Mouse (Mus musculus): ENCODE measurements at regions not wholly inside any gene's neighbourhood (a gene's known extent, or its start where the extent isn't known, plus 50 kb on each side); places are given as distances from the start of the nearest gene placed in this dataset.

DNA sequence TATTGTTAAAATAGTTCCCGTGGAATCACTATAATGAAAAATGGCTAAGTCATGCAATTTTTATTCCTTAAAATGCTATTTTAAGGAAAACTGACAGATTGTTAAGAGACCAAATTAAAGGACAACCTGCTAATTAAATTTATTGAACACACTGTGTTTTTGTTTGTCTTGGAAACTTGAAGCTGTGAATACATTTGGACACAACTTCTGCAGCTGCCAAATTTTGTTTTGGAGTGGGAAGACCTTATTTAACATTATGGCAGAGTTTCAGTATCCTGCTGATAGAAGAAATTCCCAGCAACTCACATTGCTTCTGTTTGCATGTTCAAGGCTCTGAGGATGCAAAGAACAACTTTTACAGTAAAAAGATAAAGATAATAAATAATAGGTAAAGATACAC lies 301.6 kb upstream of the 1700015G11Rik start:
- TF ChIP-seq MYOD1 (IDR thresholded peaks at IDR 0.05; ENCODE audit: control insufficient read depth in 1 of 3, insufficient read length in 2 of 3, low read depth in 2 of 3): no peak
- TF ChIP-seq POLR2A (IDR thresholded peaks at IDR 0.05; ENCODE audit: insufficient read length, low read depth): no peak
- TF ChIP-seq MYOG (IDR thresholded peaks at IDR 0.05; ENCODE audit: control insufficient read depth in 1 of 3, insufficient read depth in 1 of 3, insufficient read length in 2 of 3, low read depth in 2 of 3): no peak
- TF ChIP-seq MAX (IDR thresholded peaks at IDR 0.05; ENCODE audit: low read depth): no peak
- TF ChIP-seq REST (IDR thresholded peaks at IDR 0.05; ENCODE audit: insufficient read depth, insufficient read length): no peak
- no peak for TF ChIP-seq POLR2AphosphoS2 (IDR thresholded peaks at IDR 0.05; ENCODE audit: insufficient read length, low read depth)
- TF ChIP-seq TCF3 (IDR thresholded peaks at IDR 0.05; ENCODE audit: insufficient read length, low read depth): no peak
- TF ChIP-seq CEBPB (IDR thresholded peaks at IDR 0.05; ENCODE audit: insufficient read depth, poor library complexity, severe bottlenecking): no peak
- TF ChIP-seq TCF12 (IDR thresholded peaks at IDR 0.05; ENCODE audit: insufficient read depth, poor library complexity, severe bottlenecking): no peak
- no peak for TF ChIP-seq E2F4 (IDR thresholded peaks at IDR 0.05; ENCODE audit: insufficient read depth)
- no peak for TF ChIP-seq USF1 (IDR thresholded peaks at IDR 0.05; ENCODE audit: low read depth)
- no peak for TF ChIP-seq SRF (IDR thresholded peaks at IDR 0.05; ENCODE audit: control insufficient read depth, insufficient read length, low read depth)
- Histone ChIP-seq H3K27me3 (ENCODE audit: control insufficient read depth, insufficient read depth, insufficient read length) (no peaks in the 10 kb centered on the region), H3K4me3 (no peak overlapping the region)

DNA sequence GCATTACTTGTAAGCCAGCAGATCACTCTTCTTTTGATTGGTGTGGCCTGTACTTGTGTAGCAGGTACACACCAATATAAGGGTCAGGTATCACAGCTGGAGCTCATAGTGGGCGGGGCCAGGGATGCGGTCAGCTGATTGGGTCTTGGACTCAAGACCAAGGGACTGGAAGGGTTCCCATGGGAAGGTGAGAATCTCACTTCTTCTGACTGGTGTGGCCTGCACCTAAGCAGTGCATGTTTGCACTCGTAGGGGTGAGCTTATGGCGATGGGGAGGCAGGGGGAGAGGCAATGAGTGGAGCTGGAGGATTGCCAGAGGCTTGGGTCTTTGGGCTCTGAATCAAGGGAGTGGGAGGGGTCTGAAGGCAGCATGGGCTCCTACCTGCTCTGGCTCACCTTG lies 262.7 kb upstream of the 1700015G11Rik start:
- Histone ChIP-seq H3K27me3 (ENCODE audit: control insufficient read depth, insufficient read depth, insufficient read length) (no peaks in the 10 kb centered on the region), H3K36me3 (ENCODE audit: control insufficient read depth, insufficient read depth) (no peaks in the 10 kb centered on the region), H3ac (ENCODE audit: control insufficient read depth, insufficient read length) (no peak overlapping the region), H3K4me2 (ENCODE audit: low read depth) (no peak overlapping the region), H3K79me2 (ENCODE audit: control insufficient read depth, insufficient read depth) (no peaks in the 10 kb centered on the region), H3K4me3 (no peak overlapping the region)
- TF ChIP-seq REST (IDR thresholded peaks at IDR 0.05; ENCODE audit: insufficient read depth, insufficient read length): no peak
- no peak for TF ChIP-seq SRF (IDR thresholded peaks at IDR 0.05; ENCODE audit: control insufficient read depth, insufficient read length, low read depth)

More for the DNA sequence above, 301.6 kb upstream of the 1700015G11Rik start:
- H3K79me2 ChIP-seq (ENCODE audit: control insufficient read depth, insufficient read depth): no peaks in the 10 kb centered on the region
- H3K4me2 ChIP-seq (ENCODE audit: low read depth): no peak overlapping the region
- H3ac ChIP-seq (ENCODE audit: control insufficient read depth, insufficient read length): no peak overlapping the region
- H3K36me3 ChIP-seq (ENCODE audit: control insufficient read depth, insufficient read depth): no peaks in the 10 kb centered on the region

DNA sequence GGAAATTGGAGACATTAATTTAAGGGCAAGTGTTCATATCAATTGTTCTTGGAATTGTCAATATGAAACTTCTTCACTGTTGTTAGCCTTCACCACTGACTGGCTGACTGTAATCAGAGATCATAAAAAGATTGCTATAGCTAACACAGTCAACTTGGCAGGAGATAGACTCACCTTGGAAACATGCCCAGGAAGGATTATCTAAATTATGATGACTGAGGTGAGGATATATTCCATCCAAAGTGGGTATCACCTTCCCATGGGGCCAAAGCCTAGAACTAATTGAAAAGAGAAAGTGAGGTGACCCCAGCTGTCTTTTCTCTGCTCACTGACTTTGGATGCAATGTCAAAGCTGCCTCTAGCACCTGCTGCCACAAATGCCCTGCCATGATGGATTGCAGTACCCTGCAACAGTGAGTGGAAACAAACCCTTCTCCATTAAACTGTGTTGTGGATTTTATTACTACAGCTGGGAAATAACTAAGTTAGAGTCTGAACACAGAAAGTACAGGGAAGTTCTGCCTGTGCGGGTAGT lies 240.9 kb upstream of the 1700015G11Rik start:
- H3K4me3 ChIP-seq: no peak overlapping the region
- no peak overlapping the region for H3ac ChIP-seq (ENCODE audit: control insufficient read depth, insufficient read length)
- H3K27me3 ChIP-seq (ENCODE audit: control insufficient read depth, insufficient read depth, insufficient read length): no peaks in the 10 kb centered on the region
- H3K36me3 ChIP-seq (ENCODE audit: control insufficient read depth, insufficient read depth): no peaks in the 10 kb centered on the region
- no peak for TF ChIP-seq SRF (IDR thresholded peaks at IDR 0.05; ENCODE audit: control insufficient read depth, insufficient read length, low read depth)
- TF ChIP-seq MYOD1 (IDR thresholded peaks at IDR 0.05; ENCODE audit: control insufficient read depth in 1 of 3, insufficient read length in 2 of 3, low read depth in 2 of 3): peak in 1 of 3 experiments; percentile 31
- H3K4me2 ChIP-seq (ENCODE audit: low read depth): no peak overlapping the region
- no peaks in the 10 kb centered on the region for H3K79me2 ChIP-seq (ENCODE audit: control insufficient read depth, insufficient read depth)

DNA sequence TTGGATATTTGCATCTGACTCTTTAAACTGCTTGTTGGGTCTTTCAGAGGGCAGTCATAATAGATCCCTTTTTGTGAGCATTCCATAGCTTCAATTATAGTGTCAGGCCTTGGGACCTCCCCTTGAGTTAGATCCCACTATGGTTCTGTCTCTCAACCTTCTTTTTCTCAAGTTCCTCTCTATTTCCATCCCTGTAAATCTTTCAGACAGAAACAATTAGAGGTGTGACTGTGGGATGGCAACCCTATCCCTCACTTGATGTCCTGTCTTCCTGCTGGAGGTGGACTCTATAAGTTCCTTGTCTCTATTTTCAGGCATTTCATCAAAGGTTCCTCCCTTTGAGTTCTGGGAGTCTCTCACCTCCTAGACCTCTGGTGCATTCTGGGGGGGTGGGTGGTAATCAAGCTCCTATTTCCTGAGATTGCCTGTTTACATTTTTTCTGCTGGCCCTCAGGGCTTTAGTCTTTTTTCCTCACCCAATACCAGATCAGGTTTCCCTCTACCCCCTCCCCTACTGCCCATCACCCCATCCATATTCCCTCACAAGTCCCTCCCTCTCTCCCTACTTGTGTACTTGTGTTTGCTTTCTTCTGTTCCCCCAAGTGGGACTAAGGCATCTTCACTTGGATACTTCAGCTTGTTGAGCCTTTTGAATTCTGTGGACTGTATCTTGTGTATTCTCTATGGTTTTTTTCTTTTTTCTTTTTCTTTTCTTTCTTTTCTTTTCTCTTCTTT lies 237.1 kb upstream of the 1700015G11Rik start:
- no peaks in the 10 kb centered on the region for H3K27me3 ChIP-seq (ENCODE audit: control insufficient read depth, insufficient read depth, insufficient read length)
- H3ac ChIP-seq (ENCODE audit: control insufficient read depth, insufficient read length): no peak overlapping the region
- no peak overlapping the region for H3K4me3 ChIP-seq
- no peaks in the 10 kb centered on the region for H3K36me3 ChIP-seq (ENCODE audit: control insufficient read depth, insufficient read depth)
- H3K79me2 ChIP-seq (ENCODE audit: control insufficient read depth, insufficient read depth): no peaks in the 10 kb centered on the region
- H3K4me2 ChIP-seq (ENCODE audit: low read depth): no peak overlapping the region
- TF ChIP-seq REST (IDR thresholded peaks at IDR 0.05; ENCODE audit: insufficient read depth, insufficient read length) (no peak), MYOD1 (IDR thresholded peaks at IDR 0.05; ENCODE audit: control insufficient read depth in 1 of 3, insufficient read length in 2 of 3, low read depth in 2 of 3) (no peak), TCF3 (IDR thresholded peaks at IDR 0.05; ENCODE audit: insufficient read length, low read depth) (no peak), CEBPB (IDR thresholded peaks at IDR 0.05; ENCODE audit: insufficient read depth, poor library complexity, severe bottlenecking) (no peak), POLR2A (IDR thresholded peaks at IDR 0.05; ENCODE audit: insufficient read length, low read depth) (no peak), POLR2AphosphoS2 (IDR thresholded peaks at IDR 0.05; ENCODE audit: insufficient read length, low read depth) (no peak), MAX (IDR thresholded peaks at IDR 0.05; ENCODE audit: low read depth) (no peak), MYOG (IDR thresholded peaks at IDR 0.05; ENCODE audit: control insufficient read depth in 1 of 3, insufficient read depth in 1 of 3, insufficient read length in 2 of 3, low read depth in 2 of 3) (no peak), TCF12 (IDR thresholded peaks at IDR 0.05; ENCODE audit: insufficient read depth, poor library complexity, severe bottlenecking) (no peak), SRF (IDR thresholded peaks at IDR 0.05; ENCODE audit: control insufficient read depth, insufficient read length, low read depth) (no peak), USF1 (IDR thresholded peaks at IDR 0.05; ENCODE audit: low read depth) (no peak), E2F4 (IDR thresholded peaks at IDR 0.05; ENCODE audit: insufficient read depth) (no peak)

Data from myocyte (in vitro differentiated cells).